Mouse (Mus musculus) layer of hippocampus, adult 2 months (tissue): ENCODE results near the gene Thpo. TPM values are rescaled to one million over a fixed set of nuclear protein-coding genes. Genes with fewer than 3 reads are reported as not detected.

Source experiments
- DNase-seq, 2 experiments: peaks; one replicate each; pipeline ENCODE4 v3.0.0; 2022; ENCODE audit warnings: low spot score in 2 of 2
- H3K27ac ChIP-seq: fragments of 200-600 bp; 2 replicates; pipeline ENCODE4 v1.8.1; 2022
- H3K4me3 ChIP-seq: fragments of 200-600 bp; 2 replicates; pipeline ENCODE4 v1.8.1; 2022; ENCODE audit warnings: mild to moderate bottlenecking
- CTCF ChIP-seq: fragments of 200-600 bp; conservative IDR thresholded peaks from 2 replicates; pipeline ENCODE4 v1.8.1; 2022; ENCODE audit warnings: antibody characterized with exemption, mild to moderate bottlenecking, moderate library complexity
- long read RNA-seq, 2 experiments: library from polyadenylated mRNA; stranded (forward); transcript quantifications; one replicate each; pipeline ENCODE4 v2.0.0; 2021; ENCODE audit warnings: borderline mapping rate in 2 of 2
- total RNA-seq, 2 experiments: library from RNA; stranded (reverse); gene quantifications; 2 replicates each; pipeline ENCODE4 v1.2.3; 2021

The Thpo gene
- total RNA-seq = 10 to 100 TPM; 12.5 to 16.2 TPM
- long read RNA-seq, experiment 1, partial matches to known transcripts = 1 of 6 reads
- long read RNA-seq, experiment 1, other reads (novel, unspliced or antisense) = 3 of 6 reads
- long read RNA-seq, experiment 2, partial matches to known transcripts = 2 of 9 reads
- long read RNA-seq, experiment 2, other reads (novel, unspliced or antisense) = 5 of 9 reads

- Histone ChIP-seq H3K4me3 (peak within 1 kb of the TSS; percentile 78), H3K27ac (peak within 1 kb of the TSS; percentile 99)
- peak; percentile 37 for TF ChIP-seq CTCF
- no peak for DNase-seq
Measured at GRCm38 (mm10) chr16:20733731-20734730, at the start of gene Thpo. TSS of gene Thpo (minus strand) at chr16:20734511.

GRCm38 (mm10) chr16:20783891-20784290, 49.6 kb upstream of the Thpo start:
- no peak for DNase-seq
- no peak for TF ChIP-seq CTCF
- H3K27ac ChIP-seq = no peak overlapping the region
- H3K4me3 ChIP-seq = no peak overlapping the region

GRCm38 (mm10) chr16:20781101-20781630, 46.9 kb upstream of the Thpo start:
- DNase-seq = no peak
- Histone ChIP-seq H3K4me3 (no peak overlapping the region), H3K27ac (no peak overlapping the region)
- TF ChIP-seq CTCF = no peak

GRCm38 (mm10) chr16:20779846-20780245, 45.5 kb upstream of the Thpo start:
- Histone ChIP-seq H3K27ac (no peak overlapping the region), H3K4me3 (no peak overlapping the region)
- no peak for TF ChIP-seq CTCF
- DNase-seq = peak in 1 of 2 experiments; percentile 33

- no peak overlapping the region for H3K27ac ChIP-seq
Measured at GRCm38 (mm10) chr16:20775021-20775420, 40.7 kb upstream of the Thpo start.

GRCm38 (mm10) chr16:20765244-20765643, 30.9 kb upstream of the Thpo start:
- peak; percentile 76 for TF ChIP-seq CTCF
- H3K27ac ChIP-seq = no peak overlapping the region
- H3K4me3 ChIP-seq = no peak overlapping the region
- DNase-seq = no peak

More at GRCm38 (mm10) chr16:20775021-20775420, 40.7 kb upstream of the Thpo start:
- DNase-seq = no peak
- H3K4me3 ChIP-seq = no peak overlapping the region
- TF ChIP-seq CTCF = no peak

GRCm38 (mm10) chr16:20761681-20762080, 27.4 kb upstream of the Thpo start:
- peak; percentile 76 for TF ChIP-seq CTCF
- DNase-seq = peak in 1 of 2 experiments; percentile 70
- Histone ChIP-seq H3K4me3 (no peak overlapping the region), H3K27ac (no peak overlapping the region)

- TF ChIP-seq CTCF = no peak
- Histone ChIP-seq H3K4me3 (no peak overlapping the region), H3K27ac (no peak overlapping the region)
- DNase-seq = no peak
Measured at GRCm38 (mm10) chr16:20757385-20757784, 23.1 kb upstream of the Thpo start.

GRCm38 (mm10) chr16:20756052-20756451, 21.7 kb upstream of the Thpo start:
- no peak overlapping the region for H3K27ac ChIP-seq
- no peak for DNase-seq
- H3K4me3 ChIP-seq = no peak overlapping the region
- TF ChIP-seq CTCF = no peak

GRCm38 (mm10) chr16:20750518-20750917, 16.2 kb upstream of the Thpo start:
- DNase-seq = no peak
- Histone ChIP-seq H3K27ac (0 out of 2 replicates have a peak overlapping the region, but pooled peaks have one; percentile 23), H3K4me3 (no peak overlapping the region)
- TF ChIP-seq CTCF = no peak

GRCm38 (mm10) chr16:20746641-20747040, 12.3 kb upstream of the Thpo start:
- no peak for TF ChIP-seq CTCF
- DNase-seq = peak; percentile 67 to 83
- no peak overlapping the region for H3K4me3 ChIP-seq
- H3K27ac ChIP-seq = peak overlapping the region; percentile 76

- no peak for TF ChIP-seq CTCF
- Histone ChIP-seq H3K27ac (no peak overlapping the region), H3K4me3 (no peak overlapping the region)
- no peak for DNase-seq
Measured at GRCm38 (mm10) chr16:20739845-20740244, 5.5 kb upstream of the Thpo start.

GRCm38 (mm10) chr16:20736823-20737222, 2.5 kb upstream of the Thpo start:
- no peak for TF ChIP-seq CTCF

GRCm38 (mm10) chr16:20736168-20736567, 1.9 kb upstream of the Thpo start:
- no peak for DNase-seq
- no peak for TF ChIP-seq CTCF
- no peak overlapping the region for H3K27ac ChIP-seq

More at GRCm38 (mm10) chr16:20736823-20737222, 2.5 kb upstream of the Thpo start:
- H3K27ac ChIP-seq = no peak overlapping the region
- H3K4me3 ChIP-seq = no peak overlapping the region
- no peak for DNase-seq

More at GRCm38 (mm10) chr16:20736168-20736567, 1.9 kb upstream of the Thpo start:
- H3K4me3 ChIP-seq = no peak overlapping the region
